Mouse (Mus musculus) hindbrain, embryonic 11.5 days (tissue): ENCODE results near the gene Ano10. TPM values are rescaled to one million over a fixed set of nuclear protein-coding genes. Genes with fewer than 3 reads are reported as not detected.

Experiments
- ATAC-seq: fragments of 200-750 bp; cut with Nextera tagmentation; 2 replicates; pipeline ENCODE4 v1.8.0; 2017; ENCODE audit warnings: mild to moderate bottlenecking, moderate TSS enrichment, moderate library complexity; ENCODE audit not compliant: low FRiP score
- DNase-seq: peaks from one replicate; pipeline ENCODE4 v3.0.0-alpha.2; 2015; ENCODE audit warnings: low spot score
- H3K27ac ChIP-seq: fragments of 300-500 bp; sonication (generic); 2 replicates; pipeline ENCODE4 v1.5.1; 2014; ENCODE audit warnings: mild to moderate bottlenecking, low read depth, low read length
- H3K27me3 ChIP-seq: fragments of 300-500 bp; sonication (generic); 2 replicates; pipeline ENCODE4 v1.6.1; 2014; ENCODE audit warnings: mild to moderate bottlenecking, low read length, moderate library complexity, mixed read lengths; ENCODE audit not compliant: control insufficient read depth, insufficient read depth
- H3K36me3 ChIP-seq: fragments of 300-500 bp; sonication (generic); 2 replicates; pipeline ENCODE4 v1.6.1; 2014; ENCODE audit warnings: mild to moderate bottlenecking, low read length, moderate library complexity, mixed read lengths; ENCODE audit not compliant: control insufficient read depth, insufficient read depth
- H3K4me1 ChIP-seq: fragments of 300-500 bp; sonication (generic); replicated peaks from 2 replicates; pipeline ENCODE4 v1.6.1; 2014; ENCODE audit warnings: low read length, mixed read lengths; ENCODE audit not compliant: control insufficient read depth, insufficient read depth
- H3K4me2 ChIP-seq: fragments of 300-500 bp; sonication (generic); replicated peaks from 2 replicates; pipeline ENCODE4 v1.6.1; 2014; ENCODE audit warnings: mild to moderate bottlenecking, low read depth, low read length
- H3K4me3 ChIP-seq: fragments of 300-500 bp; sonication (generic); 2 replicates; pipeline ENCODE4 v1.5.1; 2014; ENCODE audit warnings: low read depth, low read length
- H3K9ac ChIP-seq: fragments of 300-500 bp; sonication (generic); 2 replicates; pipeline ENCODE4 v1.6.1; 2014; ENCODE audit warnings: low read depth, low read length
- H3K9me3 ChIP-seq: fragments of 300-500 bp; sonication (generic); 2 replicates; pipeline ENCODE4 v1.6.1; 2016; ENCODE audit warnings: low read length; ENCODE audit not compliant: control insufficient read depth
- WGBS: fragments of 180-500 bp; shearing (Covaris S2); extraction: QIAGEN DNeasy Blood & Tissue Kit; methylation state at CpG from one replicate; pipeline ENCODE4 v1.1.7; 2014; 5-methylcytosine and 5-hydroxymethylcytosine counted together
- polyA plus RNA-seq: library from polyadenylated mRNA; unstranded; fragments of >200 nt; fragmentation: Nextera tagmentation; extraction: Ambion mirVana; gene quantifications from 2 replicates; pipeline ENCODE4 v1.2.1, GENCODE M21; 2014

Gene Ano10
- polyA plus RNA-seq, 1 experiment from 2014 or later = 52.5 TPM

GRCm38 (mm10) chr9:122193361-122193760 is 100.9 kb downstream of the Ano10 start:
- Histone ChIP-seq H3K4me3 (no peak overlapping the region), H3K9ac (no peak overlapping the region), H3K36me3 (no peaks in the 10 kb centered on the region), H3K27me3 (no peaks in the 10 kb centered on the region), H3K27ac (no peak overlapping the region), H3K9me3 (no peaks in the 10 kb centered on the region), H3K4me2 (no peak overlapping the region), H3K4me1 (no peaks in the 10 kb centered on the region)
- ATAC-seq (no peak), DNase-seq (no peak)
- WGBS = 77% methylated on average over 5 of the region's 5 CpGs

- Histone ChIP-seq H3K9me3 (no peaks in the 10 kb centered on the region), H3K4me2 (no peak overlapping the region), H3K4me3 (no peak overlapping the region), H3K36me3 (no peaks in the 10 kb centered on the region), H3K9ac (no peak overlapping the region), H3K27me3 (no peaks in the 10 kb centered on the region), H3K4me1 (no peaks in the 10 kb centered on the region), H3K27ac (no peak overlapping the region)
- DNase-seq (no peak), ATAC-seq (no peak)
- WGBS = 71% methylated on average over 1 of the region's 1 CpGs
These were observed 105.5 kb downstream of the Ano10 start for GRCm38 (mm10) chr9:122188724-122189123.

GRCm38 (mm10) chr9:122187451-122187921 is 106.7 kb downstream of the Ano10 start:
- Histone ChIP-seq H3K27ac (no peak overlapping the region), H3K4me2 (no peak overlapping the region), H3K4me3 (no peak overlapping the region), H3K4me1 (no peaks in the 10 kb centered on the region), H3K9me3 (no peaks in the 10 kb centered on the region), H3K36me3 (no peaks in the 10 kb centered on the region), H3K27me3 (no peaks in the 10 kb centered on the region), H3K9ac (no peak overlapping the region)
- 87% methylated on average over 7 of the region's 7 CpGs for WGBS
- no peak for DNase-seq
- no peak for ATAC-seq

GRCm38 (mm10) chr9:122186643-122187226 is 107.5 kb downstream of the Ano10 start:
- Histone ChIP-seq H3K27me3 (no peaks in the 10 kb centered on the region), H3K27ac (no peak overlapping the region), H3K4me3 (no peak overlapping the region), H3K4me1 (no peaks in the 10 kb centered on the region), H3K9me3 (no peaks in the 10 kb centered on the region), H3K9ac (no peak overlapping the region), H3K4me2 (no peak overlapping the region), H3K36me3 (no peaks in the 10 kb centered on the region)
- DNase-seq (no peak), ATAC-seq (no peak)
- WGBS = 60% methylated on average over 1 of the region's 1 CpGs

GRCm38 (mm10) chr9:122185953-122186352 is 108.3 kb downstream of the Ano10 start:
- H3K4me3 ChIP-seq = no peak overlapping the region
- H3K4me2 ChIP-seq = no peak overlapping the region
- H3K9ac ChIP-seq = no peak overlapping the region
- H3K27me3 ChIP-seq = no peaks in the 10 kb centered on the region
- no peak overlapping the region for H3K27ac ChIP-seq
- ATAC-seq (no peak), DNase-seq (no peak)
- H3K36me3 ChIP-seq = no peaks in the 10 kb centered on the region
- H3K4me1 ChIP-seq = no peaks in the 10 kb centered on the region
- 66% methylated on average over 6 of the region's 6 CpGs for WGBS
- H3K9me3 ChIP-seq = no peaks in the 10 kb centered on the region

- Histone ChIP-seq H3K36me3 (no peaks in the 10 kb centered on the region), H3K4me1 (no peaks in the 10 kb centered on the region), H3K27me3 (no peaks in the 10 kb centered on the region), H3K4me2 (no peak overlapping the region), H3K9ac (no peak overlapping the region), H3K9me3 (no peaks in the 10 kb centered on the region), H3K27ac (no peak overlapping the region), H3K4me3 (no peak overlapping the region)
- WGBS = 30% methylated on average over 2 of the region's 2 CpGs
- ATAC-seq (no peak), DNase-seq (peak; percentile 78)
These were observed 109.2 kb downstream of the Ano10 start for GRCm38 (mm10) chr9:122185061-122185460.

GRCm38 (mm10) chr9:122184329-122184728 is 109.9 kb downstream of the Ano10 start:
- 91% methylated on average over 3 of the region's 3 CpGs for WGBS
- H3K4me3 ChIP-seq = no peak overlapping the region
- no peaks in the 10 kb centered on the region for H3K36me3 ChIP-seq
- H3K27ac ChIP-seq = no peak overlapping the region
- no peaks in the 10 kb centered on the region for H3K9me3 ChIP-seq
- no peak overlapping the region for H3K9ac ChIP-seq
- no peak overlapping the region for H3K4me2 ChIP-seq
- no peak for ATAC-seq
- no peaks in the 10 kb centered on the region for H3K27me3 ChIP-seq
- DNase-seq = no peak
- no peaks in the 10 kb centered on the region for H3K4me1 ChIP-seq

GRCm38 (mm10) chr9:122183074-122183473 is 111.1 kb downstream of the Ano10 start:
- no peaks in the 10 kb centered on the region for H3K36me3 ChIP-seq
- H3K4me1 ChIP-seq = no peaks in the 10 kb centered on the region
- no peak for DNase-seq
- H3K4me2 ChIP-seq = no peak overlapping the region
- H3K9ac ChIP-seq = no peak overlapping the region
- no peaks in the 10 kb centered on the region for H3K9me3 ChIP-seq
- no peak overlapping the region for H3K4me3 ChIP-seq
- ATAC-seq = no peak
- H3K27me3 ChIP-seq = no peaks in the 10 kb centered on the region
- 73% methylated on average over 4 of the region's 4 CpGs for WGBS
- no peak overlapping the region for H3K27ac ChIP-seq

- H3K36me3 ChIP-seq = no peaks in the 10 kb centered on the region
- no peak overlapping the region for H3K4me3 ChIP-seq
- no peak for DNase-seq
- no peak for ATAC-seq
- H3K4me2 ChIP-seq = no peak overlapping the region
- 92% methylated on average over 3 of the region's 3 CpGs for WGBS
- H3K9ac ChIP-seq = no peak overlapping the region
- no peaks in the 10 kb centered on the region for H3K4me1 ChIP-seq
- H3K27ac ChIP-seq = no peak overlapping the region
- H3K27me3 ChIP-seq = no peaks in the 10 kb centered on the region
- no peaks in the 10 kb centered on the region for H3K9me3 ChIP-seq
These were observed 114.1 kb downstream of the Ano10 start for GRCm38 (mm10) chr9:122180105-122180504.
